Mouse (Mus musculus): Measurements from ENCODE around the gene Ptprr. TPM values are rescaled to one million over a fixed set of nuclear protein-coding genes. Genes with fewer than 3 reads are reported as not detected.
A peak's percentile ranks its signal among the peaks of the same experiment; 100 is the strongest.

Ptprr gene
- polyA plus RNA-seq, 1 experiment from 2014 or later = 0.20 TPM

- Histone ChIP-seq H3K27me3 (ENCODE audit: low read depth, poor library complexity, severe bottlenecking) (no peaks in the 10 kb centered on the region), H3K9me3 (replicated peaks) (no peaks in the 10 kb centered on the region), H3K36me3 (no peaks in the 10 kb centered on the region), H3K4me3 (peak overlapping the region; percentile 15; the same call in 1 of the 2 replicates), H3K27ac (peak overlapping the region; percentile 73), H3K4me1 (peaks cover 18% of the 10 kb centered on the region)
- DNase-seq (ENCODE audit: low spot score) = peak; percentile 59
- WGBS = 19% methylated on average over 9 of the region's 9 CpGs
Measured at GRCm38 (mm10) chr10:116207987-116208726, 190.1 kb downstream of the Ptprr start.

- 56% methylated on average over 9 of the region's 9 CpGs for WGBS
- H3K36me3 ChIP-seq = no peaks in the 10 kb centered on the region
- no peaks in the 10 kb centered on the region for H3K27me3 ChIP-seq (ENCODE audit: low read depth, poor library complexity, severe bottlenecking)
- no peak for DNase-seq (ENCODE audit: low spot score)
- no peak overlapping the region for H3K4me3 ChIP-seq
- peaks cover 18% of the 10 kb centered on the region for H3K4me1 ChIP-seq
- H3K27ac ChIP-seq = peak overlapping the region; percentile 73; the same call in 1 of the 2 replicates
- no peaks in the 10 kb centered on the region for H3K9me3 ChIP-seq (replicated peaks)
Measured at GRCm38 (mm10) chr10:116208727-116209115, 190.7 kb downstream of the Ptprr start.

GRCm38 (mm10) chr10:116212127-116212526 is 194.1 kb downstream of the Ptprr start:
- H3K4me3 ChIP-seq = no peak overlapping the region
- H3K4me1 ChIP-seq = peaks cover 10% of the 10 kb centered on the region
- no peak for DNase-seq (ENCODE audit: low spot score)
- WGBS = 20% methylated on average over 3 of the region's 3 CpGs
- no peaks in the 10 kb centered on the region for H3K36me3 ChIP-seq
- no peaks in the 10 kb centered on the region for H3K27me3 ChIP-seq (ENCODE audit: low read depth, poor library complexity, severe bottlenecking)
- H3K27ac ChIP-seq = no peak overlapping the region
- no peaks in the 10 kb centered on the region for H3K9me3 ChIP-seq (replicated peaks)

- no peaks in the 10 kb centered on the region for H3K27me3 ChIP-seq (ENCODE audit: low read depth, poor library complexity, severe bottlenecking)
- H3K4me3 ChIP-seq = no peak overlapping the region
- WGBS = 82% methylated on average over 12 of the region's 12 CpGs
- no peaks in the 10 kb centered on the region for H3K36me3 ChIP-seq
- H3K27ac ChIP-seq = no peak overlapping the region
- no peaks in the 10 kb centered on the region for H3K9me3 ChIP-seq (replicated peaks)
- H3K4me1 ChIP-seq = no peaks in the 10 kb centered on the region
- no peak for DNase-seq (ENCODE audit: low spot score)
Measured at GRCm38 (mm10) chr10:116220336-116221118, 202.5 kb downstream of the Ptprr start.

- WGBS = 70% methylated on average over 5 of the region's 5 CpGs
Measured at GRCm38 (mm10) chr10:116235299-116235698, 217.3 kb downstream of the Ptprr start.

GRCm38 (mm10) chr10:116242200-116242599 is 224.2 kb downstream of the Ptprr start:
- 83% methylated on average over 7 of the region's 7 CpGs for WGBS
- Histone ChIP-seq H3K9me3 (replicated peaks) (no peaks in the 10 kb centered on the region), H3K36me3 (no peaks in the 10 kb centered on the region), H3K4me3 (no peak overlapping the region), H3K27ac (no peak overlapping the region), H3K4me1 (no peaks in the 10 kb centered on the region), H3K27me3 (ENCODE audit: low read depth, poor library complexity, severe bottlenecking) (no peaks in the 10 kb centered on the region)
- no peak for DNase-seq (ENCODE audit: low spot score)

More at GRCm38 (mm10) chr10:116235299-116235698, 217.3 kb downstream of the Ptprr start:
- Histone ChIP-seq H3K27ac (no peak overlapping the region), H3K9me3 (replicated peaks) (no peaks in the 10 kb centered on the region), H3K36me3 (no peaks in the 10 kb centered on the region), H3K4me1 (no peaks in the 10 kb centered on the region), H3K27me3 (ENCODE audit: low read depth, poor library complexity, severe bottlenecking) (no peaks in the 10 kb centered on the region), H3K4me3 (no peak overlapping the region)
- DNase-seq (ENCODE audit: low spot score) = no peak

GRCm38 (mm10) chr10:116243373-116243772 is 225.4 kb downstream of the Ptprr start:
- H3K9me3 ChIP-seq (replicated peaks) = no peaks in the 10 kb centered on the region
- no peaks in the 10 kb centered on the region for H3K36me3 ChIP-seq
- H3K4me1 ChIP-seq = no peaks in the 10 kb centered on the region
- no peaks in the 10 kb centered on the region for H3K27me3 ChIP-seq (ENCODE audit: low read depth, poor library complexity, severe bottlenecking)
- no peak overlapping the region for H3K4me3 ChIP-seq
- WGBS = 59% methylated on average over 7 of the region's 7 CpGs
- DNase-seq (ENCODE audit: low spot score) = no peak
- H3K27ac ChIP-seq = no peak overlapping the region

GRCm38 (mm10) chr10:116245632-116246031 is 227.6 kb downstream of the Ptprr start:
- H3K36me3 ChIP-seq = no peaks in the 10 kb centered on the region
- no peaks in the 10 kb centered on the region for H3K9me3 ChIP-seq (replicated peaks)
- no peak for DNase-seq (ENCODE audit: low spot score)
- H3K27ac ChIP-seq = no peak overlapping the region
- WGBS = 84% methylated on average over 2 of the region's 2 CpGs
- no peaks in the 10 kb centered on the region for H3K27me3 ChIP-seq (ENCODE audit: low read depth, poor library complexity, severe bottlenecking)
- H3K4me3 ChIP-seq = no peak overlapping the region
- H3K4me1 ChIP-seq = no peaks in the 10 kb centered on the region

GRCm38 (mm10) chr10:116252668-116253067 is 234.7 kb downstream of the Ptprr start:
- H3K36me3 ChIP-seq = no peaks in the 10 kb centered on the region
- H3K27me3 ChIP-seq (ENCODE audit: low read depth, poor library complexity, severe bottlenecking) = no peaks in the 10 kb centered on the region
- no peak for DNase-seq (ENCODE audit: low spot score)
- WGBS = 84% methylated on average over 7 of the region's 7 CpGs
- H3K9me3 ChIP-seq (replicated peaks) = no peaks in the 10 kb centered on the region
- H3K4me3 ChIP-seq = no peak overlapping the region
- H3K27ac ChIP-seq = no peak overlapping the region
- no peaks in the 10 kb centered on the region for H3K4me1 ChIP-seq

- WGBS = 54% methylated on average over 6 of the region's 6 CpGs
- DNase-seq (ENCODE audit: low spot score) = no peak
- H3K9me3 ChIP-seq (replicated peaks) = no peaks in the 10 kb centered on the region
- no peaks in the 10 kb centered on the region for H3K36me3 ChIP-seq
- no peak overlapping the region for H3K27ac ChIP-seq
- H3K4me1 ChIP-seq = no peaks in the 10 kb centered on the region
- H3K27me3 ChIP-seq (ENCODE audit: low read depth, poor library complexity, severe bottlenecking) = no peaks in the 10 kb centered on the region
- H3K4me3 ChIP-seq = no peak overlapping the region
Measured at GRCm38 (mm10) chr10:116253972-116254371, 236.0 kb downstream of the Ptprr start.

GRCm38 (mm10) chr10:116259298-116259697 is 241.3 kb downstream of the Ptprr start:
- H3K4me1 ChIP-seq = peaks cover 4% of the 10 kb centered on the region; the same call in 1 of the 2 replicates
- H3K27ac ChIP-seq = no peak overlapping the region
- no peaks in the 10 kb centered on the region for H3K9me3 ChIP-seq (replicated peaks)
- H3K27me3 ChIP-seq (ENCODE audit: low read depth, poor library complexity, severe bottlenecking) = no peaks in the 10 kb centered on the region
- no peak overlapping the region for H3K4me3 ChIP-seq
- H3K36me3 ChIP-seq = no peaks in the 10 kb centered on the region
- whole genome bisulfite sequencing = 90% methylated on average over 4 of the region's 4 CpGs
- DNase-seq (ENCODE audit: low spot score) = no peak

- no peak for DNase-seq (ENCODE audit: low spot score)
- no peaks in the 10 kb centered on the region for H3K36me3 ChIP-seq
- 81% methylated on average over 13 of the region's 13 CpGs for WGBS
- peaks cover 4% of the 10 kb centered on the region; the same call in 1 of the 2 replicates for H3K4me1 ChIP-seq
- H3K27me3 ChIP-seq (ENCODE audit: low read depth, poor library complexity, severe bottlenecking) = no peaks in the 10 kb centered on the region
- H3K9me3 ChIP-seq (replicated peaks) = no peaks in the 10 kb centered on the region
- no peak overlapping the region for H3K4me3 ChIP-seq
- H3K27ac ChIP-seq = peak overlapping the region; percentile 23; the same call in 1 of the 2 replicates
Measured at GRCm38 (mm10) chr10:116260658-116261433, 242.8 kb downstream of the Ptprr start.
